Mouse (Mus musculus): ENCODE results near the gene Ryr2. TPM values are rescaled to one million over a fixed set of nuclear protein-coding genes. Genes with fewer than 3 reads are reported as not detected.

Ryr2 gene
- total and polyA plus RNA-seq, 2 experiments, result under 0.01 TPM; not detected in 1

DNA sequence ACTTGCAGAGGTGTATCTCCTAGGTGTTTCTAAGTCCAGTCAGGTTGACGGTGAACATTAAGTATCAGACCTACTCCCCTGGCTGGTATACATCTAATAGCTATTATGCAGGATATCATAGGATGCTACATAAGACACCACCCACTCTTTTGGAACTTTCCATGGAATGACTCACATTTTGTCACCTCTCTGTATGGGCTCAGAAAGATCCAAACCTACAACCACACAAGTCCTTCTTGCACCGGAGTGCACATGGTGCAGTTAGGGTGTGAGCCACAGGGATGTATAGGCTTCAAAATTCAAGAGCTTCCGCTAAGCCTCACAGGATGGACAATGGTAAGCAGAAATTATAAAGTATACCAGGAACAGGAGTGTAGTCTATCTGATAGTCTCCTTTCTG, 52.8 kb downstream of the Ryr2 start:
- H3K27me3 ChIP-seq (ENCODE audit: control insufficient read depth, insufficient read depth, low read length), result no peaks in the 10 kb centered on the region
- H3K4me3 ChIP-seq (ENCODE audit: insufficient read depth, low read depth, low read length), result no peak overlapping the region
- H3K27ac ChIP-seq (replicated peaks; ENCODE audit: insufficient read depth, low read depth, low read length), result no peak overlapping the region
- no peak overlapping the region for H3K9ac ChIP-seq (ENCODE audit: low read depth, low read length)
- WGBS, result 96% methylated on average over 3 of the region's 3 CpGs
- no peak for TF ChIP-seq CTCF (IDR thresholded peaks at IDR 0.05; ENCODE audit: low read depth, low read length)
- no peak for TF ChIP-seq POLR2A (IDR thresholded peaks at IDR 0.05; ENCODE audit: extremely low read depth, insufficient read depth, low read length)
- no peaks in the 10 kb centered on the region for H3K36me3 ChIP-seq (ENCODE audit: control insufficient read depth, insufficient read depth, low read length)
- H3K79me2 ChIP-seq (ENCODE audit: control insufficient read depth, insufficient read depth, low read length), result no peaks in the 10 kb centered on the region
- DNase-seq (ENCODE audit: extremely low read depth, low read depth, low spot score), result no peak
- H3K4me1 ChIP-seq (ENCODE audit: control insufficient read depth, insufficient read depth, low read length), result no peaks in the 10 kb centered on the region

DNA sequence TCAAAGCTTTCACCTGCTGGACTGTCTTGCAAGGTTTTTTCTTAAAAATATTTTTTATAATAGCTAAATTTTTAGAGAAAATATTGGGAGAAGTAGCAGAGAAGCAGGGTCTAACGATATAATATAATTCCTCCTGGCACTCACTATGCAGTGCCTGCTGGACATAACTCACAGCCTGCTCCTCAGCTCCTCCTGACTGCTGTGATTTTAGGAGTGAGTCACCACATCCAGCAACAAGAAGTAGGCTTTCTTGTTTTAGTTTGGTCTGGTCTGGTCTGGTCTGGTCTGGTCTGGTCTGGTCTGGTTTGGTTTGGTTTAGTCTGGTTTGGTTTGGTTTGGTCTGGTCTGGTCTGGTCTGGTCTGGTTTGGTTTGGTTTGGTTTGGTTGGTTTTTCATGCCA, 55.9 kb downstream of the Ryr2 start:
- no peaks in the 10 kb centered on the region for H3K4me1 ChIP-seq (ENCODE audit: control insufficient read depth, insufficient read depth, low read length)
- no peak overlapping the region for H3K27ac ChIP-seq (replicated peaks; ENCODE audit: insufficient read depth, low read depth, low read length)
- H3K4me3 ChIP-seq (ENCODE audit: insufficient read depth, low read depth, low read length), result no peak overlapping the region
- no peaks in the 10 kb centered on the region for H3K79me2 ChIP-seq (ENCODE audit: control insufficient read depth, insufficient read depth, low read length)
- no peak for TF ChIP-seq POLR2A (IDR thresholded peaks at IDR 0.05; ENCODE audit: extremely low read depth, insufficient read depth, low read length)
- no peak for TF ChIP-seq CTCF (IDR thresholded peaks at IDR 0.05; ENCODE audit: low read depth, low read length)
- H3K36me3 ChIP-seq (ENCODE audit: control insufficient read depth, insufficient read depth, low read length), result no peaks in the 10 kb centered on the region
- 77% methylated on average over 1 of the region's 1 CpGs for WGBS
- no peak for DNase-seq (ENCODE audit: extremely low read depth, low read depth, low spot score)
- no peaks in the 10 kb centered on the region for H3K27me3 ChIP-seq (ENCODE audit: control insufficient read depth, insufficient read depth, low read length)
- no peak overlapping the region for H3K9ac ChIP-seq (ENCODE audit: low read depth, low read length)

DNA sequence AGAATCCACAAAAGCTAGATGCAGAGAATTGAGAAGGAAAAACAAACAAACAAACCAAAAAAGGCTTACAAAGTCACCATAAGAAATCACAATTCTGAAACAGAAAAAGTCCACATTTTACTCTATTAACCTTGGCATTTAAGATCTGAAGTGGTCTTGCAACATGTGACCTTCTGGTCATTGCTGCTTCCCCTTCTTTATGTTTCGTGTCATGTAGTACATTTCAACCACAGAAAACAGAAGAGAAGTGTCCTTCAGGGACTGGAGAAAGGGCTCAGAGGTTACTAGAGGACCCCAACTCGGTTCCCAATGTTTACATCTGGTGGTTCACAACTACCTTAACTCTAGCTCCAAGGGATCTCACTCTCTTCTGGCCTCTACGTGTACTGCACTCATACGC, 59.7 kb downstream of the Ryr2 start:
- DNase-seq (ENCODE audit: extremely low read depth, low read depth, low spot score), result no peak
- Histone ChIP-seq H3K27me3 (ENCODE audit: control insufficient read depth, insufficient read depth, low read length) (no peaks in the 10 kb centered on the region), H3K4me1 (ENCODE audit: control insufficient read depth, insufficient read depth, low read length) (no peaks in the 10 kb centered on the region), H3K36me3 (ENCODE audit: control insufficient read depth, insufficient read depth, low read length) (no peaks in the 10 kb centered on the region), H3K27ac (replicated peaks; ENCODE audit: insufficient read depth, low read depth, low read length) (no peak overlapping the region), H3K9ac (ENCODE audit: low read depth, low read length) (no peak overlapping the region), H3K79me2 (ENCODE audit: control insufficient read depth, insufficient read depth, low read length) (no peaks in the 10 kb centered on the region), H3K4me3 (ENCODE audit: insufficient read depth, low read depth, low read length) (no peak overlapping the region)
- TF ChIP-seq POLR2A (IDR thresholded peaks at IDR 0.05; ENCODE audit: extremely low read depth, insufficient read depth, low read length) (no peak), CTCF (IDR thresholded peaks at IDR 0.05; ENCODE audit: low read depth, low read length) (no peak)
- 78% methylated on average over 4 of the region's 4 CpGs for WGBS

- WGBS, result 78% methylated on average over 2 of the region's 2 CpGs
- Histone ChIP-seq H3K36me3 (ENCODE audit: control insufficient read depth, insufficient read depth, low read length) (no peaks in the 10 kb centered on the region), H3K9ac (ENCODE audit: low read depth, low read length) (no peak overlapping the region), H3K4me3 (ENCODE audit: insufficient read depth, low read depth, low read length) (no peak overlapping the region), H3K4me1 (ENCODE audit: control insufficient read depth, insufficient read depth, low read length) (no peaks in the 10 kb centered on the region), H3K27ac (replicated peaks; ENCODE audit: insufficient read depth, low read depth, low read length) (no peak overlapping the region), H3K79me2 (ENCODE audit: control insufficient read depth, insufficient read depth, low read length) (no peaks in the 10 kb centered on the region), H3K27me3 (ENCODE audit: control insufficient read depth, insufficient read depth, low read length) (no peaks in the 10 kb centered on the region)
- TF ChIP-seq POLR2A (IDR thresholded peaks at IDR 0.05; ENCODE audit: extremely low read depth, insufficient read depth, low read length) (no peak), CTCF (IDR thresholded peaks at IDR 0.05; ENCODE audit: low read depth, low read length) (no peak)
- no peak for DNase-seq (ENCODE audit: extremely low read depth, low read depth, low spot score)
These were observed 62.0 kb downstream of the Ryr2 start for GRCm38 (mm10) chr13:12044751-12045150.

- H3K9ac ChIP-seq (ENCODE audit: low read depth, low read length), result no peak overlapping the region
- H3K4me3 ChIP-seq (ENCODE audit: insufficient read depth, low read depth, low read length), result no peak overlapping the region
- TF ChIP-seq POLR2A (IDR thresholded peaks at IDR 0.05; ENCODE audit: extremely low read depth, insufficient read depth, low read length) (no peak), CTCF (IDR thresholded peaks at IDR 0.05; ENCODE audit: low read depth, low read length) (no peak)
- 83% methylated on average over 8 of the region's 8 CpGs for whole genome bisulfite sequencing
- no peaks in the 10 kb centered on the region for H3K79me2 ChIP-seq (ENCODE audit: control insufficient read depth, insufficient read depth, low read length)
- H3K36me3 ChIP-seq (ENCODE audit: control insufficient read depth, insufficient read depth, low read length), result no peaks in the 10 kb centered on the region
- H3K4me1 ChIP-seq (ENCODE audit: control insufficient read depth, insufficient read depth, low read length), result no peaks in the 10 kb centered on the region
- H3K27ac ChIP-seq (replicated peaks; ENCODE audit: insufficient read depth, low read depth, low read length), result no peak overlapping the region
- H3K27me3 ChIP-seq (ENCODE audit: control insufficient read depth, insufficient read depth, low read length), result no peaks in the 10 kb centered on the region
- DNase-seq (ENCODE audit: extremely low read depth, low read depth, low spot score), result no peak
These were observed 63.8 kb downstream of the Ryr2 start for GRCm38 (mm10) chr13:12042891-12043491.

GRCm38 (mm10) chr13:12039967-12040366, 66.8 kb downstream of the Ryr2 start:
- no peak for TF ChIP-seq POLR2A (IDR thresholded peaks at IDR 0.05; ENCODE audit: extremely low read depth, insufficient read depth, low read length)
- no peak for TF ChIP-seq CTCF (IDR thresholded peaks at IDR 0.05; ENCODE audit: low read depth, low read length)
- Histone ChIP-seq H3K79me2 (ENCODE audit: control insufficient read depth, insufficient read depth, low read length) (no peaks in the 10 kb centered on the region), H3K27ac (replicated peaks; ENCODE audit: insufficient read depth, low read depth, low read length) (no peak overlapping the region), H3K9ac (ENCODE audit: low read depth, low read length) (no peak overlapping the region), H3K4me3 (ENCODE audit: insufficient read depth, low read depth, low read length) (no peak overlapping the region), H3K4me1 (ENCODE audit: control insufficient read depth, insufficient read depth, low read length) (no peaks in the 10 kb centered on the region), H3K27me3 (ENCODE audit: control insufficient read depth, insufficient read depth, low read length) (no peaks in the 10 kb centered on the region), H3K36me3 (ENCODE audit: control insufficient read depth, insufficient read depth, low read length) (no peaks in the 10 kb centered on the region)
- DNase-seq (ENCODE audit: extremely low read depth, low read depth, low spot score), result no peak
- 77% methylated on average over 3 of the region's 3 CpGs for WGBS
